Mouse (Mus musculus) lung, embryonic 16.5 days (tissue): ENCODE data around the gene Macc1. TPM values are rescaled to one million over a fixed set of nuclear protein-coding genes. Genes with fewer than 3 reads are reported as not detected.

ENCODE experiments used
- polyA plus RNA-seq: library from polyadenylated mRNA; unstranded; fragments of >200 nt; fragmentation: Nextera tagmentation; extraction: Ambion mirVana; gene quantifications from 2 replicates; pipeline ENCODE4 v1.2.1, GENCODE M21; 2015

The Macc1 gene
- polyA plus RNA-seq, 1 experiment from 2014 or later, result 1.0 TPM

Other genes starting within 250 kb of the Macc1 start
- 2.2 and 2.6 TPM in 2 replicates for gene Itgb8, start 75.5 kb upstream of the Macc1 start, polyA plus RNA-seq